Mouse (Mus musculus) monocyte, adult 5-6 weeks (primary cell): ENCODE results near the gene Cenpt. TPM values are rescaled to one million over a fixed set of nuclear protein-coding genes. Genes with fewer than 3 reads are reported as not detected.
"Not testable (repeated sequence)": the region's sequence is repeated elsewhere in the genome, so short reads cannot be mapped to it uniquely, and the experiment has no call there.

Experiments
- ATAC-seq: fragments of 153-309, 156-312 bp; replicated peaks from 2 replicates; pipeline ENCODE4 v1.8.0; 2017; ENCODE audit warnings: mild to moderate bottlenecking; ENCODE audit not compliant: low TSS enrichment, insufficient number of reproducible peaks, severe bottlenecking, poor library complexity, low FRiP score
- total RNA-seq: library from RNA; stranded (forward); fragments of 200-1000, 200-491, 200-594 nt; gene quantifications from 3 replicates; pipeline ENCODE4 v1.2.3, GENCODE M21; 2017

Cenpt gene
- total RNA-seq, 1 experiment from 2014 or later = 3.6 TPM

- no peak for ATAC-seq
Measured at GRCm38 (mm10) chr8:105855248-105856167, 2.4 kb upstream of the Cenpt start.

GRCm38 (mm10) chr8:105854715-105855216 is 1.7 kb upstream of the Cenpt start, which contains the start of gene Thap11:
Gene Thap11 (plus strand): TSS chr8:105855132.
- ATAC-seq = peak; percentile 73

DNA sequence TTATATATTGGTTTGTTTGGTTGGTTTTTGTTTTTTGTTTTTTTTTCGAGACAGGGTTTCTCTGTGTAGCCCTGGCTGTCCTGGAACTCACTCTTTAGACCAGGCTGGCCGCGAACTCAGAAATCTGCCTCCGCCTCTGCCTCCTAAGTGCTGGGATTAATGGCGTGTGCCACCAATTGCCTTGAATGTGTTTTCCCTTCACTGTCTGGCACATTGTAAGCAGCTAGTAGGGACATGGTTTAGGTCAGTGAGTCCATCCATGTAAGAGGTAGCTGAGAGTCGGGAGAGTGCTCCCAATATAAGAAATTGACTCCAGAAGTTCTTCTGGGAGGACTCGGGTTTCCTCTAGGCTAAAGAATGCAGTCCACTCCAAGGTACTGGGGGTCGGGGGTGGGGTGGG is 1.2 kb upstream of the Cenpt start:
- no peak for ATAC-seq

- ATAC-seq = no peak
Measured at GRCm38 (mm10) chr8:105852146-105852729, 840 bp downstream of the Cenpt start.

GRCm38 (mm10) chr8:105851651-105852143 is 1.4 kb downstream of the Cenpt start:
- peak; percentile 67 for ATAC-seq

DNA sequence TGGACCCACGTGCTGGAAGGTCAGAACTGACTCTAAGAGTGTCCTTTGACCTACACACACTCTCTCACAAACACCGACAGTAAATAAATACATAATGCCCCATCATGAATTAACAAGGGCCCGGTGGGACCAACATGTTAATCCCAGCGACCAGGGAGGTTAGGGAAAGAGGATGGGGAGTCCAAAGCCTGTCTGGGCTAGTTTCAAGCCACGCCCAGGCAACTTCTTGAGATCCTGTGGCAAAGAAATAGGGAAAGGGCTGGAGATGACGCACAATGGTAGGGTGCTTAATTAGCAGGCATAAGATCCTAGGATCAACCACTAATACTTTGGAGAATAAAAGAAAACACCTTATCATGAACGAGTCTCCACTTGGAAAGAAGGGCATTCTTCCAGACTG is 2.5 kb downstream of the Cenpt start:
- ATAC-seq = no peak

GRCm38 (mm10) chr8:105850014-105850413 is 3.1 kb downstream of the Cenpt start:
- ATAC-seq = no peak

DNA sequence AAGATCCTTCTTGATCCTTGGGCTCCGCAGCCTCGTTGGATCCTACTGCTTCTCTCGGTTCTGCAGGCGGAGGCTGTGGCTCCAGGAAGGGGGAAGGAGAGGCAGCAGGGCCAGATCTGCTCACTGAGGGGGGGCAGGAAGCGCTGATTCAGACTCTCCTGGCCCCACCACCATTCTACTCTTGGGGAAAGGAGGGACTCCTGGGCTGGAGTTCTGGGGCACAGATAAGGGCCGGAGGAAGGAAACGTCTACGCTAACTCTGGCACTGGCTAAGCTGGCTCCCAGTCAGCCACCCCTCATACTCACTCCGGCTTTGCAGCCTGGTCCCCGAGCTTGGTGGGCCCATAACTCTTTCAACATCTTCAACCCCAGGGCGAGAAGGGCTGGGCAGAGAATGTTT is 6.4 kb downstream of the Cenpt start:
- ATAC-seq = no peak

DNA sequence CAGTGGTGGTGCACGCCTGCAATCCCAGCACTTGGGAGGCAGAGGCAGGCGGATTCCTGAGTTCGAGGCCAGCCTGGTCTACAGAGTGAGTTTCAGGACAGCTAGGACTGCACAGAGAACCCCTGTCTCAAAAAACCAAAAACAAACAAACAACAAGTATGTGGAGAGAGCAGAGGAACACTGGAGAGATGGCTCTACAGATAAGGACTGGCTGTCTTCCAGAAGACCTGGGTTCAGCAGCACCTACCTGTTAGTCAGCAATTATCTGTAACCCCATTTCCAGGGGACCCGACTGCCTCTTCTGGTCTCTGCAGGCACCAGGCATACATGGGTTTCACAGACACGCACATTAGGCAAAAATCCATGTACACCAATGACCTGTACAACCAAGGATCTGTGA is 13.9 kb downstream of the Cenpt start:
- no peak for ATAC-seq

- no peak for ATAC-seq
Measured at GRCm38 (mm10) chr8:105836991-105837390, 16.1 kb downstream of the Cenpt start.

DNA sequence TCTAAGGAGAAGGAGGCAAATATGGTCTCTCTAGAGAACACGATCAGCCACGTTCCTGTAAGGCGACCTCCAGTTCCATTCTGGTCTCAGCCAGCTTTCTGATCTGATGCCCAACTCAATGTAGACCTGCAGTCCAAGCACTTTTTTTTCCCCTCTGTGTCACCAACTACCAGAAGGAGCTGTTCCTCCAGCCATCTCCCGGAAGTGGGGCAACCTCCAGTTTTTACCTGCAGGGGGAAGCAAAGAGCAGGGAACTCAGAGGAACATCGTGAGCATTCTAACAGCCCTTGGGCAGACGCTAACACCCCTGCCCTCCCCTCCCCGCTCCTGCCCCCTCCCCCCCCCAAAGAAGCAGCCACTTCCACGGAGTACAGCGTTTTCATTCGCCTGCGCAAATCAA is 17.8 kb downstream of the Cenpt start:
- ATAC-seq = peak; percentile 94

DNA sequence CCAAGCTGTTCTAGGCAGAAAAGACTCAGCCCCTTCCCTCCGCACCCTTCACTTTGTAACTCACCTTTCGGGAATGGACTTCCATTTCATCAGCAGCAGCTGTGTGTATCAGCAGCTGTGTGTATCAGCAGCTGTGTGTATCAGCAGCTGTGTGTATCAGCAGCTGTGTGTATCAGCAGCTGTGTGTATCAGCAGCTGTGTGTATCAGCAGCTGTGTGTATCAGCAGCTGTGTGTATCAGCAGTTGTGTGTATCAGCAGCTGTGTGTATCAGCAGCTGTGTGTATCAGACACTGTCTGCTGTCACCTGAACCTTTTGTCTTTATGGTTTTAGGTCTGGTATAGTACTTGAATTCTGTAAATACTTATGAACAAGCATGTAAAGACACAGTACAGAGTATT is 19.3 kb downstream of the Cenpt start:
- ATAC-seq = not testable (repeated sequence)

- ATAC-seq = peak; percentile 96
Measured at GRCm38 (mm10) chr8:105826861-105827848, 25.9 kb downstream of the Cenpt start, which contains the start of the genes Ranbp10 and Tsnaxip1. Gene Ranbp10 (minus strand): TSS chr8:105827350. Gene Tsnaxip1 (plus strand): TSS chr8:105827731.

DNA sequence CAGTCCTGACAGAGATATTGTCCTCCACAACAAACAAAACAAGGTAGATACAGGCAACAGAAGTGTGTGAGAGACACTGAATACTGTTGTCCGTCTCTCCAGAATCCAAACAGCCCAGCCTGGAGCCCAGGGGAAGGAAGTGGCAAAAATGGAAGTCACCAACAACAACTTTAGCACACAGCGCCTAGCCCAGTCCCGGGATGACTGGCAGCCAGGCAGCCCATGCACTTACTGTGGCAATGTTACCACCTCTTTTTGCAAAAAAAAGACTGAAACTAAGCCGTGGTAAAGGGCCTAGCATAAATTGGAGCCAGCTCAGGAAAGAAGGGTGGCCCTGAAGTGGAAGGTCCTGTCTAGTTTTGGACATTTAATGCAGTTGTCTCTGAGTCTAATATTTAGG is 26.7 kb downstream of the Cenpt start:
- no peak for ATAC-seq

GRCm38 (mm10) chr8:105825506-105825905 is 27.6 kb downstream of the Cenpt start:
- peak; percentile 41 for ATAC-seq

- no peak for ATAC-seq
Measured at GRCm38 (mm10) chr8:105820925-105821324, 32.2 kb downstream of the Cenpt start.

DNA sequence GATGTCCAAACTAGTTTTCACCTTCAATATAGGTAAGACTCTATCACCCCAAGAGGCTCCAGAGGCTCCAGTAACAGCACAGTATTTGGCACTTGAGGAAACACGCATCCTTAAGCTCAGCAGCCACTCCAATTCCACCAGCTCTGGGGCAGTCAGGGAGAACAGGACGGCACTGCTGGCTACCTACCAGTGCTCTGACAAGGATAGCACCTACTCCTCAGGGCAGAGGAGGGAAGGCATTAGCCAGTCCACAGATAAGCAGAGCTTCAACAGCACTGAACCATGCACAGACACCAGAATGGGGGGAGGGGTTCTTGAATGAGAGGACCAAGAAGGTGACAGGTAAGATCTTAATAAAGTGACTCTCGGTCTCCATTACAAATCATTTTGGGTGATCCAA is 33.4 kb downstream of the Cenpt start:
- no peak for ATAC-seq

DNA sequence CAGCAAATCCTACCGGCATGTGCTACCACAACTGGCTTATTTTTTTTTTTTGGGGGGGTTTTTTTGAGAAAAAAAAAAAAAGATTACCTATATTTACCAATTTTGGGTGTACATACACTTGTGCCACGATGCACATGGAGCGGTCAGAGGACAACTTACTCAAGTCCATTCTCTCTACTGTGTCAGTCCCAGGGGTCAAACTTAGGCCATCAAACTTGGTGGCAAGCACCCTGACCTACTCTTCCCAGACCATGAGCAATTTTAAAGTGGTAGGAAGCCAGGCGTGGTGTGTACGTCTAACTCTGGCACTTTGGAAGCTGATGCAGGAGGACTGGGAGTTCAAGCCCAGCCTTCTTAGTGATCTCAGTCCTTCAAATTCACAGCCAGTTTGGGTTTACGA is 39.8 kb downstream of the Cenpt start:
- ATAC-seq = no peak
